Mouse (Mus musculus) retina, postnatal 1 day (tissue): ENCODE data around the gene Ugt2b35.
"Not testable (repeated sequence)": the region's sequence is repeated elsewhere in the genome, so short reads cannot be mapped to it uniquely, and the experiment has no call there.

Experiments
- DNase-seq: peaks from one replicate; pipeline ENCODE4 v3.0.0-alpha.2; 2012

Ugt2b35 gene

DNA sequence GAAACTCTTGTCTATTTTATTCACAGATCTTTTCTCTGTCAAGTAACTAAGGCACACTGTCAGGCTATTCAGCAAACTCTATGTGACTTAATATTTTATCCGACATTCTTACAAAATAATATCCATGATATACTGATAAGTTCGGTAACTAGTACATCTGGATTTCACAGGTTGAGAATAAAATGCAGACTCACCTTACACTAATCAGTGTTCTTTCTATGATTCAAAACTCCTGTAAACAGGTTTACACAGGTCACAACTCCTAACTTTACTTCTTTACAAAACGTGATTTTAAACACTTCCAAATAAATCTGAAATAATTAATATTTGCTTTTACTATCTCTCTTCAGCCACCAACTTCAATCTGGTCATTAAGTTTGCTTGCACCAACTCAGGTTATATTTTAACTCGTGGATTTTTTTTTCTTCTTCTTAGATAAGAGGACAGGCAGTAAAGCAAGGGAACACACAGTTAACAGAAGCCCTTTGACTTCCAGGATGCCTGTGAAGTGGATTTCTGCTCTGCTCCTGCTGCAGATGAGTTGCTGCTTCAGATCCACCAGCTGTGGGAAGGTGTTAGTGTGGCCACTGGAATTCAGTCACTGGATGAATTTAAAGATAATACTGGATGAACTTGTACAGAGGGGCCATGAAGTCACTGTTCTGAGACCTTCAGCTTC lies at the start of gene Ugt2b35:
TSS of gene Ugt2b35 (plus strand) at position 466 of the 679 bp plus-strand sequence.
- no peak for DNase-seq

DNA sequence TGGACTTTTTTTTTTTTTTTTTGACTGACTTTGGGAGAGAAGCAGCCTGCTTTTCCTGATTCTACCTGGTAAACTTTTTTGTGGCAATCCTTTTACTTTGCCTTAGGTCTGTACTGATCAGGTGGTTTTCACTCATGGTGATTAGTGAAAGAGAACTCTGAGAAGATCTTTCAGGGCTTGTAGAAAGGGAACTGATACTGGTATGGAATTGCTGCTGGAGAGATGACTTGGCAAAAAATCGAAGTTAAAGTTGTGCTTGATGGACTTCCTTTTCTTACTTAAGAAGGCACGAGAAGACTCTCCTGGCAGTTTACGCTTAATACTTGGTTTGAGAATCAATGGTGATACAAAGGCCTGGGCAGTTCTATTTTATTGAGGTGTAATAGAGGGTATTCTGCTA lies 40.2 kb upstream of the Ugt2b35 start:
- no peak for DNase-seq

DNA sequence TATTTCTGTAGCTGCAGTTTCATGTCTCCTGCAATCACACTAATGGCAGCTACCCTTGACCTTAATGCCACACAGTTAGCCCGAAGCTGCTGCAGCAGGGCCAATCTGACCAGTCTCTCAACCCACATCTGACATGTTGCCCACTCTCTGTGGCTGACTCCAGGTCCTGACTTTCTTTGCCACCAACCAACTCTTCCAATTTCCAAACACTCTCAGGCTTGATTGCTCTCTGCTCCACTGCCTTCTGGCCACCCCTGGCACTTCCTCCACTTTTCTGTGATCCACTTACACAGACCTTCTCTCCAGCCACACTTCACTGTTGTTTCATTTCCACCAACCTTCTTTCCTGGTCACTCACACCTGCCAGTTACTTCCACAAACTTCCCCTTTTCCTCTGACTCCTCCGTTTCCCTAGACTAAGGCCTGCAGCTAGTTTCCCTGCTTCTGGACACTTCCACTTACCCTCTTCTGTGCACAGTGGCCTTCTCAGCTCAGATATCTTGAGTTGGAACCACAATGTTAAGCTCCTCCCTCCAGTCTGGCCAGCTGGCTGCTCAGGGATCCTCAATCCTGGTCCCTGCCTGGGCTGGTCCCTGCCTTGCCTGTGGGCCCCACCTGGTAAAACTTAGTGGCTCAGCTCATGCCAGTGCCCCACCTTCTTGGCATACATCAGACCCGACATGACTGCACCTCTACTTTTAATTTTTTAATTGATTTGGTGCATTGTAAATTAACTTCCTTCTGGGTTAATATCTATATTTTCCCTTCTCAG lies 38.9 kb upstream of the Ugt2b35 start:
- no peak for DNase-seq

DNA sequence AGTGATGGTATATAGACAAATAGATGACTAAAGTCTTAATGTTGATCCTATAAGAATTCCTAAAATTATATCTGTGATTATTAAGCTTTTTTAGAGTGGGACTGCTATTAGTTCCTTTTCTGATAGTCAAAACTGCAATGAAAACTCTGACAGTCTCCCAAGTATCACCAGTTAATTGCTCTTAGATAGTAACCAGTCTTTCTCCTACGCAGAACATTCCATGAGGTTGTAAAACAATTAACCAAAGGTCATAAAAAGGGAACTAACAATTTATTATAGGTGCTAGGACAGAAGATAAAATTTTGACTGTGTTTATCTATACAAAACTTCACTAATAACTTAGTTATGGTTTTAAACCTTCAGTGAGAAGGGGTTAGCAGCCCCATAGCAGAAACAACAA lies 37.8 kb upstream of the Ugt2b35 start:
- DNase-seq = not testable (repeated sequence)

DNA sequence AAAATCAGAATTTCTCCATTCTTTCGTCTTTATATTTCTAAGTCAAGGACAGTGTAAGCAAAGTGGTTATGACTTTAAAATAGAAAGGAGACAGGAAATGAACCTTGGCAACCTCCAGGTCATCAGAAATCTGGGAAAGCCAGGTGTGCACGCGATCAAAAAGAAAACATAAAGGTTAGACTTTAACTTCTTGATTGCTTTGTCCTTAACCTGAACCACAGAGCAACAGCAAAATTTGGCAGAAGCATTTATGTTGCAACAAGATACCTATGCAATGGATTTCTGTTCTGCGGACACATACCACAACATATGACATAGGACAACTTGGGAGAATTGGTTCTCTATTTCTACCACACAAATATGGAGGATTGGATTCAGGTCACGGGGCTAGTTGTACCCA lies 33.4 kb upstream of the Ugt2b35 start:
- DNase-seq = not testable (repeated sequence)

DNA sequence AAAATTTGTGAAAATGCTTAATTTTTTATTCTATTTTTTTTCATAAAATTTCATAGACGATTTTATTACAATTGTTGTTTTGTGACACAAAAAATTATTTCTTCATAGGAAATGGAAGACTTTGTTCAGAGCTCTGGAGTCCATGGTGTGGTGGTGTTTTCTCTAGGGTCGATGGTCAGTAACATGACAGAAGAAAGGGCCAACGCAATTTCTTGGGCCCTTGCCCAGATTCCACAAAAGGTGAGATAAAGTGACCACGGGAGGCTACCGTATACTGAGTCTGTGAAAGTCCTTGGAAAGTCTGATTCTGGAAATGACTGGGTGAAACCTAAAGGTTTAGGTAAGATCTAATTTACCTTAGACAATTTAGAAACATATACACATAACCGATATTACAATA lies 4.1 kb downstream of the Ugt2b35 start:
- DNase-seq = no peak

DNA sequence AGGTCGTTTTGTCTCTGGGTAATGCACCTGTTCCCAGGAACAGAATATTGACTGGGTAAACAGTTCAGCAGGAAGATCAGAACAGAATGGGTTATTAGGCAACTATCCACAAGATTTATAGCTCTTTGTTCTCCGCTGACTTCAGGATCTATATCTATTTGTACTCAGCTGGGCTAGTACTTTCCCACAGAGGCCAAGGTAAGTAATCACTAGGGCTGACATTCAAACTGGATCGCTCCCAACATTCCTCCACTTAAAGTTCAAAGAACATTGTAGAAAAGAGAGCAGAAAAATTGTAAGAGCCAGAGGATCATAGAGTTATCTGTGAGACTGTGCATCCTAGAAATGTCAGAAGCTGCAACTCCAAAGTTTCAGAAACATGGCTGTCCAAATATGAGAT lies 14.8 kb downstream of the Ugt2b35 start:
- DNase-seq = no peak

DNA sequence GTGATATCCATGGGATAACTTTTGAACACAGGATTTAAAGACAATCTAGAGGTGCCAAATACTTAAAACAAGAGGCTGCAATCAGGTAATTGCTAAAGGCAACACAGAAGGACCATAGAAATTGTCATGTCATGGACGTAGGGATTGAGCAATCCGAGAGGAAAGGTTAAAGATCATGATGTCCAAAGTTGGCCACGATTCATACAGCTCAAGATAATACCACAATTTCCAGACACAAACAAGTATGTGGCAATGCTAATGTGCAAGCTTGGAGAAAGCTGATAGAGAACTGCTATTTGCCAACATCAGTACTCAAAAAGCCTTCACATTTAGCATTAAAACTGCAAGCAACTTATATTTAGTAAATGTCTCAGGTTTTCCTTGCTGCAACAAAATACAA lies 26.7 kb downstream of the Ugt2b35 start:
- no peak for DNase-seq

DNA sequence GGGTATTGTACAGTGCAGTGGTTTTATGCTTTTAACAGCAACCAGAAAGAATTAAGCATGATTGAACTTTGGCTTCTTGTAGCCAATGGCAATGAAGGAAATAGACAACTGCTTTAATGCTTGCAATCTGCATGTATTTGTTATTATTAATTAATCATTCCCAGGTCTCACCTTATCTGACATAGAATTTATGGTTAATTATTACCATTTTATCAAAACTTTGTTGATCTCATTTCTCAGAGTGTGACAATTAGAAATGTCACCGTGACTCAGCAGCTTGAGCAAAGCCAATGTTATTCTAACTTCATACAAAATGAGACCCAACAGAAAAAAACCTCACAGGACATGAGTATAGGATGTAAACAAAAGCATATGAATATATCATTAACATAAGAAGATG lies 30.0 kb downstream of the Ugt2b35 start:
- DNase-seq = no peak
